Mouse (Mus musculus): ENCODE data around the gene Stk38. TPM values are rescaled to one million over a fixed set of nuclear protein-coding genes. Genes with fewer than 3 reads are reported as not detected.

Stk38 gene
- polyA plus RNA-seq, 1 experiment from 2014 or later = 119 TPM

GRCm38 (mm10) chr17:28926380-28926779, 81.4 kb downstream of the Stk38 start:
- H3K27me3 ChIP-seq = no peaks in the 10 kb centered on the region
- H3K36me3 ChIP-seq = no peaks in the 10 kb centered on the region
- no peaks in the 10 kb centered on the region for H3K9me3 ChIP-seq
- no peak overlapping the region for H3K27ac ChIP-seq (replicated peaks)
- H3K4me3 ChIP-seq = no peak overlapping the region
- peaks cover 10% of the 10 kb centered on the region for H3K4me1 ChIP-seq
- no peak for ATAC-seq (replicated peaks)
- WGBS = 15% methylated on average over 13 of the region's 13 CpGs
- H3K9ac ChIP-seq (replicated peaks) = 0 out of 2 replicates have a peak overlapping the region, but pooled peaks have one; percentile 7
- no peak overlapping the region for H3K4me2 ChIP-seq (replicated peaks)

- H3K4me3 ChIP-seq = no peak overlapping the region
- H3K9ac ChIP-seq (replicated peaks) = no peak overlapping the region
- no peaks in the 10 kb centered on the region for H3K27me3 ChIP-seq
- no peak for ATAC-seq (replicated peaks)
- H3K27ac ChIP-seq (replicated peaks) = no peak overlapping the region
- H3K4me1 ChIP-seq = peaks cover under 1% of the 10 kb centered on the region
- no peak overlapping the region for H3K4me2 ChIP-seq (replicated peaks)
- no peaks in the 10 kb centered on the region for H3K9me3 ChIP-seq
- H3K36me3 ChIP-seq = no peaks in the 10 kb centered on the region
- WGBS = 92% methylated on average over 8 of the region's 8 CpGs
Observed at GRCm38 (mm10) chr17:28924957-28925595, 82.7 kb downstream of the Stk38 start.

- Histone ChIP-seq H3K27me3 (no peaks in the 10 kb centered on the region), H3K27ac (replicated peaks) (no peak overlapping the region), H3K4me2 (replicated peaks) (no peak overlapping the region), H3K9me3 (no peaks in the 10 kb centered on the region), H3K36me3 (no peaks in the 10 kb centered on the region), H3K4me1 (no peaks in the 10 kb centered on the region), H3K4me3 (no peak overlapping the region), H3K9ac (replicated peaks) (no peak overlapping the region)
- 76% methylated on average over 6 of the region's 6 CpGs for WGBS
- ATAC-seq (replicated peaks) = no peak
Observed at GRCm38 (mm10) chr17:28922096-28922495, 85.7 kb downstream of the Stk38 start.

DNA sequence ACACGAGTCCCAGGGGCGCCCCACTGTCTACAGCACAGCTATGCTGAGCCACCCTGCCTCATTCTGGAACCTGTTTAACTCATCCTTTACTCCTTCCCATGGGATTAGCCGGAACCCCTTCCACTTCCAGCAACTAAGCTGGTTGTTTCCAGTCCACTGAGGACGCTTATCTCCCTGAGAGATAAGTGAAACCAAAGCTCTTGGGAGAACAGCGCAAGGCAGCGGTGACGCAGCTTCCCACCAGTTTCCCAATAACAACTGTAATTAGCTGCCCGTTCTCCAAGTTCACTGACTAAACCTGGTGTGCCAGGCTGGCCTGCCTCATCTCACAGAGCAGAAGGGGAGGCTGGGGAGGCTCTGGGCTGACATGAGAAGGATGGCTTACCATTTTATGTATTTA, 86.7 kb downstream of the Stk38 start:
- Histone ChIP-seq H3K4me1 (no peaks in the 10 kb centered on the region), H3K27ac (replicated peaks) (no peak overlapping the region), H3K27me3 (no peaks in the 10 kb centered on the region), H3K36me3 (no peaks in the 10 kb centered on the region), H3K4me2 (replicated peaks) (no peak overlapping the region), H3K4me3 (no peak overlapping the region), H3K9ac (replicated peaks) (no peak overlapping the region), H3K9me3 (no peaks in the 10 kb centered on the region)
- ATAC-seq (replicated peaks) = no peak
- WGBS = 69% methylated on average over 8 of the region's 8 CpGs

Other genes starting within 250 kb of the Stk38 start
- 0.33 and 0.85 TPM in 2 replicates for gene Mapk13, start 238.7 kb downstream of the Stk38 start, polyA plus RNA-seq (2015; fragmentation: Nextera tagmentation; extraction: Ambion mirVana)
- 8.0 TPM in 2 replicates for gene Brpf3, start 206.9 kb downstream of the Stk38 start, polyA plus RNA-seq (2015; fragmentation: Nextera tagmentation; extraction: Ambion mirVana)
- gene Pnpla1, start 149.6 kb downstream of the Stk38 start, polyA plus RNA-seq (2015; fragmentation: Nextera tagmentation; extraction: Ambion mirVana) = not detected in 2 replicates
- 0.51 and 0.67 TPM in 2 replicates for gene 4930539E08Rik, start 92.7 kb downstream of the Stk38 start, polyA plus RNA-seq (2015; fragmentation: Nextera tagmentation; extraction: Ambion mirVana)
- gene Pxt1, start 64.2 kb downstream of the Stk38 start, polyA plus RNA-seq (2015; fragmentation: Nextera tagmentation; extraction: Ambion mirVana) = not detected in 2 replicates
- 118 TPM in 2 replicates for gene Kctd20, start 56.0 kb downstream of the Stk38 start, polyA plus RNA-seq (2015; fragmentation: Nextera tagmentation; extraction: Ambion mirVana)
- 594 and 620 TPM in 2 replicates for gene Srsf3, start 24.6 kb upstream of the Stk38 start, polyA plus RNA-seq (2015; fragmentation: Nextera tagmentation; extraction: Ambion mirVana)
- 39.2 and 39.4 TPM in 2 replicates for gene Cdkn1a, start 83.0 kb upstream of the Stk38 start, polyA plus RNA-seq (2015; fragmentation: Nextera tagmentation; extraction: Ambion mirVana)
- gene Rab44, start 106.2 kb upstream of the Stk38 start, polyA plus RNA-seq (2015; fragmentation: Nextera tagmentation; extraction: Ambion mirVana) = 0.05 TPM in 1 of 2 replicates, not detected in the other
- gene Cpne5, start 230.2 kb upstream of the Stk38 start, polyA plus RNA-seq (2015; fragmentation: Nextera tagmentation; extraction: Ambion mirVana) = 21.3 and 24.9 TPM in 2 replicates